Mouse (Mus musculus) liver, postnatal 0 days (tissue): ENCODE measurements around the gene Gm10721.
"Not testable (repeated sequence)": the region's sequence is repeated elsewhere in the genome, so short reads cannot be mapped to it uniquely, and the experiment has no call there.

Source experiments
- CTCF ChIP-seq: sonication (generic); IDR thresholded peaks from 2 replicates; pipeline ENCODE4 v1.5.1; 2016; ENCODE audit warnings: antibody characterized with exemption, low read depth
- EP300 ChIP-seq: IDR thresholded peaks from 2 replicates; pipeline ENCODE4 v1.6.1; 2016; ENCODE audit warnings: antibody characterized with exemption, low read depth, mild to moderate bottlenecking

DNA sequence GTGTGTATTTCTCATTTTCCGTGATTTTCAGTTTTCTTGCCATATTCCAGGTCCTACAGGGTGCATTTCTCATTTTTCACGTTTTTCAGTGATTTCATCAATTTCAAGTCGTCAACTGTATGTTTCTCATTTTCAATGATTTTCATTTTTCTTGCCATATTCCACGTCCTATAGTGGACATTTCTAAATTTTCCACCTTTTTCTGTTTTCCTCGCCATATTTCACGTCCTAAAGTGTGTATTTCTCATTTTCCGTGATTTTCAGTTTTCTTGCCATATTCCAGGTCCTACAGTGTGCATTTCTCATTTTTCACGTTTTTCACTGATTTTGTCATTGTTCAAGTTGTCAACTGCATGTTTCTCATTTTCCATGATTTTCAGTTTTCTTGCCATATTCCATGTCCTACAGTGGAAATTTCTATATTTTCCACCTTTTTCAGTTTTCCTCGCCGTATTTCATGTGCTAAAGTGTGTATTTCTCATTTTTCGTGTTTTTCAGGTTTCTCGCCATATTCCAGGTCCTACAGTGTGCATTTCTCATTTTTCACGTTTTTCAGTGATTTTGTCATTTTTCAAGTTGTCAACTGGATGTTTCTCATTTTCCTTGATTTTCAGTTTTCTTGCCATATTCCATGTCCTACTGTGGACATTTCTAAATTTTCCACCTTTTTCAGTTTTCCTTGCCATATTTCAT, 9.5 kb downstream of the Gm10721 start:
- TF ChIP-seq CTCF, EP300: not testable (repeated sequence)
